In genomic region chrX:41402656-41403055, GRCm38 (mm10) we compare ENCODE assay signal across 9 mouse cellular contexts. TPM values are rescaled to one million over a fixed set of nuclear protein-coding genes. Genes with fewer than 3 reads are reported as not detected.
DNase-seq lines count a peak whose midpoint lies in the region; ATAC-seq and TF ChIP-seq lines count a peak whose summit lies in the region.
"Had no signal": no experiment of that assay in that cellular context is flagged by ENCODE, and none has a peak within 500 bp of the region (broad histone marks: within the 10 kb centered on the region; RNA-seq: fewer than 3 reads in every experiment).

No protein-coding gene starts in this region.

- H3K4me2 ChIP-seq in forebrain, embryonic 13.5 days, result peak overlapping the region; percentile 70
- H3K4me2 ChIP-seq in liver, embryonic 12.5 days, result peak overlapping the region; percentile 60

- peaks cover 2% of the 10 kb centered on the region for H3K4me1 ChIP-seq in ES-Bruce4 (ENCODE audit: control insufficient read depth, insufficient read depth, low read length)
- peaks cover 9% of the 10 kb centered on the region; the same call in 1 of the 2 replicates for H3K4me1 ChIP-seq in forebrain, embryonic 13.5 days
- no peaks in the 10 kb centered on the region for H3K4me1 ChIP-seq in liver, embryonic 12.5 days

- H3K9ac ChIP-seq in ES-Bruce4 (ENCODE audit: low read depth, poor library complexity, severe bottlenecking), result peak overlapping the region; percentile 58; the same call in 1 of the 2 replicates
- no peak overlapping the region for H3K9ac ChIP-seq in forebrain, embryonic 13.5 days
- no peak overlapping the region for H3K9ac ChIP-seq in liver, embryonic 12.5 days

- no peak overlapping the region for H3K4me3 ChIP-seq in ES-Bruce4 (ENCODE audit: low read depth, low read length)
- peak overlapping the region; percentile 46 for H3K4me3 ChIP-seq in forebrain, embryonic 13.5 days
- H3K4me3 ChIP-seq in liver, embryonic 12.5 days, result peak overlapping the region; percentile 44; the same call in 1 of the 2 replicates

- DNase-seq in frontal cortex, postnatal 36 days (ENCODE audit: low spot score in 2 of 2), result no peak
- DNase-seq in layer of hippocampus, postnatal 14 days (ENCODE audit: low spot score in 2 of 2), result no peak
- no peak for DNase-seq in adipocyte (ENCODE audit: low spot score)
- no peak for DNase-seq in frontal cortex, postnatal 25 days (ENCODE audit: low spot score in 2 of 2)
- DNase-seq: cerebellum, adult 18-20 months had no signal

- H3K27ac ChIP-seq in ES-Bruce4 (ENCODE audit: insufficient read depth, low read length), result 0 out of 2 replicates have a peak overlapping the region, but pooled peaks have one; percentile 5
- no peak overlapping the region for H3K27ac ChIP-seq in forebrain, embryonic 13.5 days
- H3K27ac ChIP-seq in liver, embryonic 12.5 days, result no peak overlapping the region

- H3K27me3 ChIP-seq in ES-Bruce4 (ENCODE audit: control insufficient read depth, insufficient read depth, low read length, poor library complexity, severe bottlenecking), result no peaks in the 10 kb centered on the region
- no peaks in the 10 kb centered on the region for H3K27me3 ChIP-seq in forebrain, embryonic 13.5 days
- H3K27me3 ChIP-seq in liver, embryonic 12.5 days (replicated peaks), result peaks cover 33% of the 10 kb centered on the region

- no peaks in the 10 kb centered on the region for H3K9me3 ChIP-seq in ES-Bruce4 (replicated peaks; ENCODE audit: control insufficient read depth, insufficient read depth, low read length, poor library complexity, severe bottlenecking)
- no peaks in the 10 kb centered on the region for H3K9me3 ChIP-seq in forebrain, embryonic 13.5 days (replicated peaks)
- no peaks in the 10 kb centered on the region for H3K9me3 ChIP-seq in liver, embryonic 12.5 days (replicated peaks)

- TF ChIP-seq POLR2A in ES-Bruce4 (IDR thresholded peaks at IDR 0.05; ENCODE audit: insufficient read depth, low read length), result no peak

- TF ChIP-seq EP300 in ES-Bruce4 (IDR thresholded peaks at IDR 0.05; ENCODE audit: insufficient read depth, low read depth, low read length), result no peak

- no peaks in the 10 kb centered on the region for H3K36me3 ChIP-seq in ES-Bruce4 (ENCODE audit: control insufficient read depth, insufficient read depth, low read length, poor library complexity, severe bottlenecking)
- H3K36me3 ChIP-seq in forebrain, embryonic 13.5 days (ENCODE audit: poor library complexity, severe bottlenecking), result no peaks in the 10 kb centered on the region
- H3K36me3 ChIP-seq in liver, embryonic 12.5 days, result no peaks in the 10 kb centered on the region

- TF ChIP-seq CTCF in ES-Bruce4 (IDR thresholded peaks at IDR 0.05; ENCODE audit: low read depth, low read length), result no peak

- peak; percentile 14; the same call in 1 of the 2 replicates for ATAC-seq in frontal cortex, adult (ENCODE audit: low TSS enrichment)
- no peak for ATAC-seq in forebrain, embryonic 13.5 days
- no peak for ATAC-seq in liver, embryonic 12.5 days

- 14% methylated on average over 6 of the region's 6 CpGs for WGBS in forebrain, embryonic 13.5 days
- WGBS in liver, embryonic 12.5 days (ENCODE audit: insufficient replicate concordance), result 7% methylated on average over 6 of the region's 6 CpGs

RNA-seq across cellular contexts. Expression of gene Gria3, which starts 2.0 kb away (rescaled TPM):
- 8.1 and 8.2 TPM in 2 replicates for polyA plus RNA-seq in ES-Bruce4 (2011; ENCODE audit: insufficient read depth, insufficient read length, low read depth, missing spikeins)
- 6.9 and 7.5 TPM in 2 replicates for polyA plus RNA-seq in forebrain, embryonic 13.5 days (2015; fragmentation: Nextera tagmentation; extraction: Ambion mirVana)
- polyA plus RNA-seq in liver, embryonic 12.5 days (2016; fragmentation: Nextera tagmentation; extraction: Ambion mirVana), result 2.2 and 3.5 TPM in 2 replicates
- 100 to 1,000 TPM; 115 to 138 TPM for total RNA-seq in layer of hippocampus, postnatal 14 days (2021)
